9 mouse cellular contexts compared by ENCODE assay signal in genomic region chr13:98365766-98366421, GRCm38 (mm10). TPM values are rescaled to one million over a fixed set of nuclear protein-coding genes. Genes with fewer than 3 reads are reported as not detected.
DNase-seq lines count a peak whose midpoint lies in the region; ATAC-seq lines count a peak whose summit lies in the region.
"Had no signal": no experiment of that assay in that cellular context is flagged by ENCODE, and none has a peak within 500 bp of the region (broad histone marks: within the 10 kb centered on the region; RNA-seq: fewer than 3 reads in every experiment).

No protein-coding gene starts in this region.

- 0 out of 2 replicates have a peak, but pooled peaks have one; percentile 52 for ATAC-seq in embryonic facial prominence, embryonic 12.5 days (ENCODE audit: insufficient number of reproducible peaks, insufficient read depth, low FRiP score, low TSS enrichment)
- peak; percentile 63 for ATAC-seq in intestine, embryonic 16.5 days
- peak; percentile 66 for ATAC-seq in midbrain, embryonic 13.5 days

- no peaks in the 10 kb centered on the region for H3K36me3 ChIP-seq in embryonic facial prominence, embryonic 12.5 days
- H3K36me3 ChIP-seq in intestine, embryonic 16.5 days (ENCODE audit: control insufficient read depth, insufficient read depth, low read length): no peaks in the 10 kb centered on the region
- no peaks in the 10 kb centered on the region for H3K36me3 ChIP-seq in midbrain, embryonic 13.5 days

- peak overlapping the region; percentile 65 for H3K4me2 ChIP-seq in embryonic facial prominence, embryonic 12.5 days (replicated peaks)
- H3K4me2 ChIP-seq in intestine, embryonic 16.5 days (ENCODE audit: low read depth, low read length): 0 out of 2 replicates have a peak overlapping the region, but pooled peaks have one; percentile 27
- peak overlapping the region; percentile 44 for H3K4me2 ChIP-seq in midbrain, embryonic 13.5 days (replicated peaks)

- H3K27me3 ChIP-seq in embryonic facial prominence, embryonic 12.5 days: peaks cover 51% of the 10 kb centered on the region
- H3K27me3 ChIP-seq in intestine, embryonic 16.5 days (replicated peaks; ENCODE audit: control insufficient read depth, insufficient read depth, low read length): peaks cover 75% of the 10 kb centered on the region
- peaks cover 93% of the 10 kb centered on the region for H3K27me3 ChIP-seq in midbrain, embryonic 13.5 days

- peak overlapping the region; percentile 28 for H3K4me3 ChIP-seq in embryonic facial prominence, embryonic 12.5 days
- peak overlapping the region; percentile 25 for H3K4me3 ChIP-seq in intestine, embryonic 16.5 days (ENCODE audit: low read length)
- peak overlapping the region; percentile 21 for H3K4me3 ChIP-seq in midbrain, embryonic 13.5 days (replicated peaks)

- H3K9me3 ChIP-seq in embryonic facial prominence, embryonic 12.5 days: no peaks in the 10 kb centered on the region
- H3K9me3 ChIP-seq in intestine, embryonic 16.5 days (ENCODE audit: control insufficient read depth, low read length): no peaks in the 10 kb centered on the region
- no peaks in the 10 kb centered on the region for H3K9me3 ChIP-seq in midbrain, embryonic 13.5 days

- peak overlapping the region; percentile 25 for H3K9ac ChIP-seq in embryonic facial prominence, embryonic 12.5 days
- no peak overlapping the region for H3K9ac ChIP-seq in intestine, embryonic 16.5 days (ENCODE audit: low read depth, low read length)
- H3K9ac ChIP-seq in midbrain, embryonic 13.5 days (replicated peaks): no peak overlapping the region

- H3K27ac ChIP-seq in embryonic facial prominence, embryonic 12.5 days: peak overlapping the region; percentile 68
- H3K27ac ChIP-seq in intestine, embryonic 16.5 days (ENCODE audit: low read length): no peak overlapping the region
- H3K27ac ChIP-seq in midbrain, embryonic 13.5 days: no peak overlapping the region

- under 1% methylated on average over 52 of the region's 52 CpGs for WGBS in embryonic facial prominence, embryonic 12.5 days
- WGBS in intestine, embryonic 16.5 days: under 1% methylated on average over 52 of the region's 52 CpGs
- under 1% methylated on average over 52 of the region's 52 CpGs for WGBS in midbrain, embryonic 13.5 days

- peaks cover 23% of the 10 kb centered on the region for H3K4me1 ChIP-seq in embryonic facial prominence, embryonic 12.5 days
- peaks cover 7% of the 10 kb centered on the region for H3K4me1 ChIP-seq in intestine, embryonic 16.5 days (ENCODE audit: control insufficient read depth, insufficient read depth, low read length)
- H3K4me1 ChIP-seq in midbrain, embryonic 13.5 days (replicated peaks): peaks cover 10% of the 10 kb centered on the region

- peak; percentile 11 for DNase-seq in kidney, adult 11 months
- no peak for DNase-seq in kidney, adult 9 months
- no peak for DNase-seq in B cell, adult 2 months
- DNase-seq in frontal cortex, postnatal 25 days (ENCODE audit: low spot score in 2 of 2): no peak
- no peak for DNase-seq in layer of hippocampus, adult 8-10 months (ENCODE audit: low spot score in 2 of 2)

RNA-seq across cellular contexts. Expression of gene Foxd1, which starts 11.9 kb away (rescaled TPM):
- 9.5 and 9.9 TPM in 2 replicates for polyA plus RNA-seq in embryonic facial prominence, embryonic 12.5 days (2016; fragmentation: Nextera tagmentation; extraction: Ambion mirVana)
- 0.02 TPM in 1 of 2 replicates, not detected in the other for polyA plus RNA-seq in intestine, embryonic 16.5 days (2015; fragmentation: Nextera tagmentation; extraction: Ambion mirVana)
- polyA plus RNA-seq in midbrain, embryonic 13.5 days (2015; fragmentation: Nextera tagmentation; extraction: Ambion mirVana): 0.80 and 0.86 TPM in 2 replicates
- total RNA-seq in layer of hippocampus, adult 8-10 months (2022): 1 to 10 TPM in 3 of 4 experiments, under 1 TPM in 1; 0.74 to 1.3 (median 1.2) TPM
- polyA plus RNA-seq: large intestine, adult 2 months had no signal

RNA-seq across cellular contexts. Expression of gene Btf3, which starts 49.1 kb away (rescaled TPM):
- 731 and 771 TPM in 2 replicates for polyA plus RNA-seq in embryonic facial prominence, embryonic 12.5 days (2016; fragmentation: Nextera tagmentation; extraction: Ambion mirVana)
- polyA plus RNA-seq in intestine, embryonic 16.5 days (2015; fragmentation: Nextera tagmentation; extraction: Ambion mirVana): 549 and 610 TPM in 2 replicates
- 584 and 625 TPM in 2 replicates for polyA plus RNA-seq in midbrain, embryonic 13.5 days (2015; fragmentation: Nextera tagmentation; extraction: Ambion mirVana)
- 100 to 1,000 TPM; 157 to 207 (median 184) TPM for total RNA-seq in layer of hippocampus, adult 8-10 months (2022)
